12 mouse cellular contexts compared by ENCODE assay signal in genomic region chr2:32037279-32037858, GRCm38 (mm10). TPM values are rescaled to one million over a fixed set of nuclear protein-coding genes. Genes with fewer than 3 reads are reported as not detected.
DNase-seq lines count a peak whose midpoint lies in the region; ATAC-seq lines count a peak whose summit lies in the region.
"Had no signal": no experiment of that assay in that cellular context is flagged by ENCODE, and none has a peak within 500 bp of the region (broad histone marks: within the 10 kb centered on the region; RNA-seq: fewer than 3 reads in every experiment).

No protein-coding gene starts in this region.

- H3K36me3 ChIP-seq in intestine, embryonic 14.5 days (ENCODE audit: control insufficient read depth, insufficient read depth, low read length): peaks cover 90% of the 10 kb centered on the region
- peaks cover 42% of the 10 kb centered on the region for H3K36me3 ChIP-seq in intestine, embryonic 15.5 days
- H3K36me3 ChIP-seq in megakaryocyte, embryonic 14.5 days (replicated peaks; ENCODE audit: low read length): peaks cover 91% of the 10 kb centered on the region
- peaks cover 90% of the 10 kb centered on the region for H3K36me3 ChIP-seq in forebrain, embryonic 12.5 days (replicated peaks)

- 62% methylated on average over 6 of the region's 6 CpGs for WGBS in intestine, embryonic 14.5 days
- WGBS in intestine, embryonic 15.5 days: 58% methylated on average over 6 of the region's 6 CpGs
- 90% methylated on average over 6 of the region's 6 CpGs for WGBS in forebrain, embryonic 12.5 days

- no peak overlapping the region for H3K4me3 ChIP-seq in intestine, embryonic 14.5 days (ENCODE audit: low read depth, low read length)
- no peak overlapping the region for H3K4me3 ChIP-seq in intestine, embryonic 15.5 days (replicated peaks)
- H3K4me3 ChIP-seq in megakaryocyte, embryonic 14.5 days (replicated peaks): peak overlapping the region; percentile 75
- H3K4me3 ChIP-seq in forebrain, embryonic 12.5 days (replicated peaks): no peak overlapping the region

- H3K27ac ChIP-seq in intestine, embryonic 14.5 days (ENCODE audit: low read depth): peak overlapping the region; percentile 5; the same call in 1 of the 2 replicates
- H3K27ac ChIP-seq in intestine, embryonic 15.5 days: no peak overlapping the region
- H3K27ac ChIP-seq in forebrain, embryonic 12.5 days: no peak overlapping the region

- no peak for DNase-seq in intestine, embryonic 14.5 days (ENCODE audit: low spot score)
- peak; percentile 19 for DNase-seq in telencephalon, adult 2 months (ENCODE audit: low read depth, low spot score)
- no peak for DNase-seq in right cerebral cortex, postnatal 14 days
- DNase-seq: gastrocnemius, postnatal 14 days; kidney, adult 11 months; layer of hippocampus, adult 9-11 months had no signal

- H3K9me3 ChIP-seq in intestine, embryonic 14.5 days (ENCODE audit: control insufficient read depth, low read length): no peaks in the 10 kb centered on the region
- H3K9me3 ChIP-seq in intestine, embryonic 15.5 days: no peaks in the 10 kb centered on the region
- H3K9me3 ChIP-seq in megakaryocyte, embryonic 14.5 days: no peaks in the 10 kb centered on the region
- H3K9me3 ChIP-seq in forebrain, embryonic 12.5 days: no peaks in the 10 kb centered on the region
- H3K9me3 ChIP-seq: G1E had no signal

- H3K4me1 ChIP-seq in intestine, embryonic 14.5 days (replicated peaks; ENCODE audit: control insufficient read depth, insufficient read depth, low read length): no peaks in the 10 kb centered on the region
- H3K4me1 ChIP-seq in intestine, embryonic 15.5 days (replicated peaks): no peaks in the 10 kb centered on the region
- peaks cover 48% of the 10 kb centered on the region for H3K4me1 ChIP-seq in megakaryocyte, embryonic 14.5 days
- H3K4me1 ChIP-seq in forebrain, embryonic 12.5 days: no peaks in the 10 kb centered on the region

- no peak overlapping the region for H3K9ac ChIP-seq in intestine, embryonic 14.5 days (ENCODE audit: low read length)
- H3K9ac ChIP-seq in intestine, embryonic 15.5 days: no peak overlapping the region
- H3K9ac ChIP-seq in forebrain, embryonic 12.5 days: no peak overlapping the region

- no peak for ATAC-seq in intestine, embryonic 14.5 days (replicated peaks; ENCODE audit: low FRiP score, low TSS enrichment, low read depth)
- no peak for ATAC-seq in intestine, embryonic 15.5 days
- no peak for ATAC-seq in megakaryocyte, adult 5-6 weeks (ENCODE audit: poor library complexity, severe bottlenecking)
- ATAC-seq in activated CD4-positive, CD25-positive, alpha-beta regulatory T cell, adult 4 months: peak; percentile 86
- ATAC-seq in forebrain, embryonic 12.5 days (ENCODE audit: low FRiP score): no peak

- no peak overlapping the region for H3K4me2 ChIP-seq in intestine, embryonic 14.5 days (ENCODE audit: low read length)
- no peak overlapping the region for H3K4me2 ChIP-seq in intestine, embryonic 15.5 days (replicated peaks)
- H3K4me2 ChIP-seq in forebrain, embryonic 12.5 days: no peak overlapping the region

- H3K27me3 ChIP-seq in intestine, embryonic 14.5 days (replicated peaks; ENCODE audit: control insufficient read depth, insufficient read depth, low read length): no peaks in the 10 kb centered on the region
- H3K27me3 ChIP-seq in intestine, embryonic 15.5 days (replicated peaks): no peaks in the 10 kb centered on the region
- H3K27me3 ChIP-seq in megakaryocyte, embryonic 14.5 days (replicated peaks): no peaks in the 10 kb centered on the region
- H3K27me3 ChIP-seq in forebrain, embryonic 12.5 days: no peaks in the 10 kb centered on the region

RNA-seq across cellular contexts. Expression of gene Fam78a, which starts 47.3 kb away (rescaled TPM):
- polyA plus RNA-seq in intestine, embryonic 14.5 days (2014; fragmentation: Nextera tagmentation; extraction: Ambion mirVana): 1.5 and 1.7 TPM in 2 replicates
- polyA plus RNA-seq in intestine, embryonic 15.5 days (2015; fragmentation: Nextera tagmentation; extraction: Ambion mirVana): 1.8 and 2.0 TPM in 2 replicates
- polyA plus RNA-seq in megakaryocyte, embryonic 14.5 days (2012; ENCODE audit: insufficient read depth, low replicate concordance): 43.5 and 60.3 TPM in 2 replicates
- total RNA-seq in megakaryocyte, adult 5-6 weeks (2015): 14.4 and 14.7 TPM in 2 replicates
- total RNA-seq in megakaryocyte, adult 5-6 weeks (2017): 11.7 and 13.1 TPM in 2 replicates
- 10 to 100 TPM; 23.6 to 27.1 TPM for polyA plus RNA-seq in activated CD4-positive, CD25-positive, alpha-beta regulatory T cell, adult 4 months (2017; shearing (Covaris generic))
- polyA plus RNA-seq in forebrain, embryonic 12.5 days (2016; fragmentation: Nextera tagmentation; extraction: Ambion mirVana): 0.67 and 0.88 TPM in 2 replicates

RNA-seq across cellular contexts. Expression of gene Plpp7, which starts 58.0 kb away (rescaled TPM):
- polyA plus RNA-seq in intestine, embryonic 14.5 days (2014; fragmentation: Nextera tagmentation; extraction: Ambion mirVana): 4.2 and 4.8 TPM in 2 replicates
- polyA plus RNA-seq in intestine, embryonic 15.5 days (2015; fragmentation: Nextera tagmentation; extraction: Ambion mirVana): 4.3 and 4.5 TPM in 2 replicates
- polyA plus RNA-seq in megakaryocyte, embryonic 14.5 days (2012; ENCODE audit: insufficient read depth, low replicate concordance): 3.3 and 17.4 TPM in 2 replicates
- 0.14 and 0.33 TPM in 2 replicates for total RNA-seq in megakaryocyte, adult 5-6 weeks (2015)
- 0.24 and 1.2 TPM in 2 replicates for total RNA-seq in megakaryocyte, adult 5-6 weeks (2017)
- polyA plus RNA-seq in activated CD4-positive, CD25-positive, alpha-beta regulatory T cell, adult 4 months (2017; shearing (Covaris generic)): not detected
- polyA plus RNA-seq in forebrain, embryonic 12.5 days (2016; fragmentation: Nextera tagmentation; extraction: Ambion mirVana): 7.0 and 7.2 TPM in 2 replicates
